Mouse (Mus musculus) R1 (cell line): ENCODE data around the gene Megf6.
A peak's percentile ranks its signal among the peaks of the same experiment; 100 is the strongest.

Experiments used
- DNase-seq: peaks from one replicate; pipeline ENCODE4 v3.0.0-alpha.2; 2018; ENCODE audit warnings: low read depth, low spot score

The Megf6 gene

GRCm38 (mm10) chr4:154211459-154211858 is 40.9 kb downstream of the Megf6 start:
- no peak for DNase-seq

GRCm38 (mm10) chr4:154213586-154213985 is 43.1 kb downstream of the Megf6 start:
- DNase-seq: peak; percentile 27

GRCm38 (mm10) chr4:154214075-154214474 is 43.5 kb downstream of the Megf6 start:
- no peak for DNase-seq

- no peak for DNase-seq
Measured at GRCm38 (mm10) chr4:154217711-154218350, 47.3 kb downstream of the Megf6 start.

GRCm38 (mm10) chr4:154222773-154223172 is 52.2 kb downstream of the Megf6 start:
- DNase-seq: no peak

DNA sequence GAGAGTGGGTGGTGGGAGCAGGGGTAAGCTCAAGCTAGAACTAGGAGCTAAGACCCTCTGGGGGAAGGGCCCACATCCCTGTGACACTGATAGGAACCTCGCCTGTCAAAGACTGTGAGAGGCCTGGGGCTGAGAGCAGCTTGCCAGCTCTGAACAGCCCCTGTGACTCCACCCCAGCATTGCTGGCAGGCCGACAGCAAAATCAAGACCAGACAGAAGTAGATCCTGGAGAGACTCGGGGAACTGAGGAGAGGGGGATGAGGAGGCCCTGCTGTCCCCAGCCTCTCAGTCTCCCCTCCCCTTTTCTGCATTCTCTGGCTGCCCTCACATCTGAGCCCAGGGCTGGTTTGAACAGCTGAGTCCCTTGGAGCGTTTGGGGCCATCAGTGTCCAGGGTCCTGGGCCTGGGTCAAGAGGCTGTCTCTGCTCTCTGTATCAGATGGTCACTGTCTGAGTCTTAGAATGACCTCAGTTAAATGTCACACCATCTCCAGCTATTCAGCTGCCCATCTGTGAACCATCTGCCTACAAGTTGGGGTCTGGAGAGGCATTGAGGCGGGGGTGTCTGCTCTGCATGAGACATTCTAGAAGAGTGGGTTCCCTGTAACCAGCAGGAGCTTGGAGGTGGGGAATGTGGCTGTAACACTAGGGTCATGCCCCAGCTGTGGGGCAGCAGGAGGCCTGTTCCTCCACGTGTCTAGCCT is 53.9 kb downstream of the Megf6 start:
- DNase-seq: no peak

DNA sequence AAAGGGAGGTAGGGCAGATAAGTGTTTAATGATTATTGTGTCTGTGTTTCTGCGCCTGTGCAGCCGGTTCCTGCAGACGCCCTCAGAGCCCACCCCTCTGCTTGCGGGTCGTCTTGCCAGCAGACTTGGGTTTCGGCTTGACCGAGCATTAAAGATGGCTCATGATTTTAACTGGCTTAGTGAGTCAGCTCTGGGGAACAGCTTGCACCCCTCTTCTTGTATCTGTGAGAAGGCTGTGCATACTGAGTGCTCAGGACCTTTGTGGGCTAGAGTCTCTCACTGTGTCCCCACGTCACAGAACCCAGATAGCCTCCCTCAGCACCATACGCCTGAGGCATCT is 54.4 kb downstream of the Megf6 start:
- no peak for DNase-seq

DNA sequence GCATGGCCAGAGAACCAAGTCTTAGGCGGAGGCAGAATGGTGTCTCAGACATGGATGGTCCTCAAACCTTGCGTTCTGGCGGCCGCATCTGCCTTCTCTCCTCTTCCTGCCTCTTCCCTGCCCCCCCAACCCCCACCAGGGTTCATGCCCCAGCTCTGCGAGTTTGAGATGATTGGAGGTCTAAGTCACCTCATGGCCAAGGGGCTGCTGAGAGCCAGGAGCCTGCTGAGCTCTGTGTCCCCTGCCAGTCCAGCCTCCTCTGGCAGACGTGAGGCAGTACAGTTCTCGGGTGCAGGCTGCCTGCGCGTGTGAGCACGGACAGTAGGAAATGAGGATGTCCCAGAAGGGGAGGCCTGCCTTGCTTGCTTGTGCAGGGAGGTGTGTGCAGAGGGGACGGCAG is 56.1 kb downstream of the Megf6 start:
- DNase-seq: no peak

DNA sequence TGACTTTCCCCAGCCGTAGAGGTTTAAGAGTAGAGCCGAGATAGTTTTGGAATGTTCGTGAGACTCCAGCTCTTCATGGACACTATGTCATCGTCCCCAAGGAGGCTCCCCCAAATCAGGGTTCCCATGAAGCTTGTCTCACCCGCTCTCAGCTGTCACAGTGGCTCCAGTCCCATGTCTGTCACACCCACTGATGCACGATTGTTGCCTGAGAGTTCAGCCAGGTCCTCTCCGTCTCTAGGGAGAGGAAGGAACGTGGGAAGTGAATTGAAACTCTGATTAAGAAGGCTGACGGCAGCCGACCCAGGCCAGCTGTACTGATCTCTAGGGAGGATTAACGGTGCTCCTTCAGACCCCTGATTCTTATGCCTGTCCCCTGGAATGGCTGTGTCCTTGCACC is 57.8 kb downstream of the Megf6 start:
- no peak for DNase-seq

DNA sequence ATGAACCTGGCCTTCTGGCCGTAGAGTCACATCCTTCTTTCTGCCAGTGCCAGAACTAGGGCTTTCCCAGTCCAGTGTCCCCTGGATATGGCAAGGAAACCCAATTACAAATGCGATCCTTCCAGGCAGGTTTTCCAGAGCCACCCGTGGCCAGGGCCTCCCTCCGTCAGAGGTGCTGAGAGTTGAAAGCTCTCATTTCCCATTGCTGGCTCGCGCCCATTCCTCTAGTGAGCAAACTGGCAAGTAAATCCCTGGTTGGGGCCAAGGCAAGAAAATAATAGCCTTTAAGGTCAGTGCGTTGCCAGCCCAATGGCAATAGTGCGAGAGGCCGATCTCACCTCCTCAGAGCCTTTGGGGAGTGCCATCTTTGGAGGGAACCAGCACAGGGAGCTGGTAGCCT is 59.0 kb downstream of the Megf6 start:
- no peak for DNase-seq

GRCm38 (mm10) chr4:154231380-154231779 is 60.9 kb downstream of the Megf6 start:
- DNase-seq: no peak

DNA sequence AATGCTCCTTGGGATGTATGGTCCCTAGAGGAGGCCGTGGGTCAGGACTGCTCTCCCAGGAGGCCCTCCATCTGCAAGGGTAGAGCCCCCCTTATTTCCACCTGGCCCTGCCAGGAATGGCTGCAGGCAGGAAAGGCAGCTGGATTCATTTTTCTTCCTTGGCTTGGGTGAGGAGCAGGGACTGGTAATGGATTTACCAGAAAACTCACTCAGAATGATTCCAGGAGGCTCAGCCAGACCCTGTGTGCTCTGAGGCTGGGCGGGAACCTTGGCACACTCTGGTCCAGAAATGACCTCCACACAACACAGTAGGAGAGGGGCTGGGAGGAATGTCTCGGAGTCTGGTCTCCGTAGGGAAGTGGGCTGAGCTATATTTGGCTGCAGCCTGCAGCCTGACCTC is 61.8 kb downstream of the Megf6 start:
- no peak for DNase-seq

- no peak for DNase-seq
Measured at GRCm38 (mm10) chr4:154236001-154236400, 65.5 kb downstream of the Megf6 start.

DNA sequence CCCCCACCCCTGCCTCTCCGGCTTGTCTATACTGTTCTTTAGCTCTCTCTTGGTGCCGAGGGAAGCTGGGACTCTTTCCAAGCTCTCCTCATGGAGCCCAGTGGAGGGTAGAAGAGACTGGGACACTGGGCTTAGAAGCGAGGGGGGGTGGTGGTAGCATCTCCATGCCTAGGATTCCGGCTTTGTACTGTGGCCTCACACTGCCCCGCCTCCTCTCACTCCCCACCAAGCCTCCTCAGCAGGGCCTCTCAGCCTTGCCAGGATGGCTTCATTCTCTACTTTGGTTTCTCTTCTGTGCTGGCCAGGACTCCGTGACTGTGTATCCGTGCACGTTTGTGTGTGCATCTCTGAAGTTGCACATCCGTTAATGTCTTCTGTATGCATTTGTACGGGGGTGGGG is 66.4 kb downstream of the Megf6 start:
- DNase-seq: no peak

GRCm38 (mm10) chr4:154237306-154237705 is 66.8 kb downstream of the Megf6 start:
- peak; percentile 88 for DNase-seq

GRCm38 (mm10) chr4:154239199-154239598 is 68.7 kb downstream of the Megf6 start:
- DNase-seq: no peak

- no peak for DNase-seq
Measured at GRCm38 (mm10) chr4:154240608-154241007, 70.1 kb downstream of the Megf6 start.

- no peak for DNase-seq
Measured at GRCm38 (mm10) chr4:154245342-154245741, 74.8 kb downstream of the Megf6 start.

DNA sequence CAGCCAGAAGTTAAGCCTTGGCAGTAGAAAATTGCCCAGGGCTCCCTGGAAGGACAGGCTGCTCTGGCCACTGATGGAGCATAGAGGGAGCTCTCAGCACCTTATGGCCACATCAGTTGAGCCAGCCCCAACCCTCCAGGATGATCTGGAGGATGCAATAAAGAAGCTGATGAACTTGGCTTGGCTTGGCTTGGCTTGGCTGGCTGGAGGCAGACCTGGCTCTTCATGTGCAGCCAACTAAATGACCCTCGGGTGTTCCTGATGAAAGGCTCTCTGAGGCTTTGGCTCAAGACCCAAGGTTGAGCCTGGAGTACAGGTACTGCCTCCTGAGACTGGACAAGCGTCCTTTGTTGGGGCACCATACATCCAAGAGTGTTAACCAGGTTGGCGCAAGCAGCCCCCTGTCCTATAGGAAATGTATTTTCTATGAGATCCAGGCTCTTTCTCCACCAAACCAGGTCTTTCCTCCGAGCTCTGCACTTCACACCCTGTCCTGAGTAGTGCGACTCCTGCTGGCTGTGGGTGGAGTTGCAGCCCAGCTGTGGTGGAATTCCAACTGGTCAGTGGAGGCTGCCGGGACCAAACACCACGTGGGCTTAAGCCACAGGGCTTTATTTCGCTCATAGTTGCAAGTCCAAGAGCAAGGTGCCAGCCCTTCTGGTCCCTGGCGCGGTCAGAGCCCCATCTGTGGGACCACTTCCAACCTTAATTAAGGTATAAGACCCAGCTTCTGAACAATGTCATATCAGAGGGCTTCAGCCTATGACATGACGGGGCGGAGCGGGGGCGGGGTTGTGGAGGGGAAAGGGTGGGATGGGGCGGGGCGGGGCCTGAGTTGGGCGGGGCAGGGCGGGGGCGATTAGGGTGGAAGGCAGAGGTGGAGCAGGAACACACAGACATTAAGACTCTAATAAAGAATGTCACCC is 75.8 kb downstream of the Megf6 start:
- peak; percentile 91 for DNase-seq

- no peak for DNase-seq
Measured at GRCm38 (mm10) chr4:154247207-154248091, 76.9 kb downstream of the Megf6 start.

GRCm38 (mm10) chr4:154248092-154248805 is 77.7 kb downstream of the Megf6 start:
- DNase-seq: no peak
